Mouse (Mus musculus) regulatory T cell (primary cell): ENCODE results near the gene Arl13b.

Experiments used
- in situ Hi-C: fragments of 300-600 bp; cut with MboI, MseI; formaldehyde crosslinking; loops from one replicate; pipeline ENCODE4 v1.15.1; 2025; ENCODE audit warnings: high pct_unique_total_duplicates

Gene Arl13b

GRCm38 (mm10) chr16:62846498-62847312 lies at the start of gene Arl13b:
Gene Arl13b, minus strand, starts transcription at chr16:62847040.
- in situ Hi-C loops: no loop called here

- in situ Hi-C loops: no loop called here
These were observed 49.0 kb upstream of the Arl13b start for GRCm38 (mm10) chr16:62895824-62896223.

GRCm38 (mm10) chr16:62874065-62874464 lies 27.2 kb upstream of the Arl13b start:
- in situ Hi-C loops: no loop called here

- in situ Hi-C loops: no loop called here
These were observed 26.3 kb upstream of the Arl13b start for GRCm38 (mm10) chr16:62873180-62873579.

GRCm38 (mm10) chr16:62872688-62873117 lies 25.9 kb upstream of the Arl13b start:
- in situ Hi-C loops: no loop called here

- in situ Hi-C loops: no loop called here
These were observed 14.6 kb upstream of the Arl13b start for GRCm38 (mm10) chr16:62861455-62861854.

- in situ Hi-C loops: no loop called here
These were observed 13.3 kb upstream of the Arl13b start for GRCm38 (mm10) chr16:62860140-62860539.

GRCm38 (mm10) chr16:62858018-62858417 lies 11.2 kb upstream of the Arl13b start:
- in situ Hi-C loops: no loop called here

- in situ Hi-C loops: no loop called here
These were observed 10.7 kb upstream of the Arl13b start for GRCm38 (mm10) chr16:62857498-62857897.

- in situ Hi-C loops: no loop called here
These were observed 9.4 kb upstream of the Arl13b start for GRCm38 (mm10) chr16:62856273-62856672.

GRCm38 (mm10) chr16:62855385-62855784 lies 8.5 kb upstream of the Arl13b start:
- in situ Hi-C loops: no loop called here

- in situ Hi-C loops: loop anchor here (5.0 kb wide), 1 partner anchor 67 kb away; the partner anchor contains the start of gene Nsun3
These were observed 7.6 kb upstream of the Arl13b start, which contains the start of gene Pros1 for GRCm38 (mm10) chr16:62854191-62855068. Gene Pros1, plus strand, starts transcription at chr16:62854307.

- in situ Hi-C loops: loop anchor here (5.0 kb wide), 1 partner anchor 66 kb away; the partner anchor contains the start of gene Nsun3
These were observed 6.8 kb upstream of the Arl13b start for GRCm38 (mm10) chr16:62853611-62854126.

GRCm38 (mm10) chr16:62852464-62853252 lies 5.8 kb upstream of the Arl13b start:
- in situ Hi-C loops: loop anchor here (5.0 kb wide), 1 partner anchor 65 kb away; the partner anchor contains the start of gene Nsun3

GRCm38 (mm10) chr16:62845341-62845740 lies 1.5 kb downstream of the Arl13b start:
- in situ Hi-C loops: no loop called here

GRCm38 (mm10) chr16:62834016-62834735 lies 12.7 kb downstream of the Arl13b start:
- in situ Hi-C loops: no loop called here

- in situ Hi-C loops: no loop called here
These were observed 14.4 kb downstream of the Arl13b start for GRCm38 (mm10) chr16:62832481-62832880.

GRCm38 (mm10) chr16:62832027-62832426 lies 14.8 kb downstream of the Arl13b start:
- in situ Hi-C loops: no loop called here

GRCm38 (mm10) chr16:62826156-62827001 lies 20.5 kb downstream of the Arl13b start:
- in situ Hi-C loops: no loop called here
